Mouse (Mus musculus) gastrocnemius, adult 2 months (tissue): ENCODE results near the gene Acad12. TPM values are rescaled to one million over a fixed set of nuclear protein-coding genes. Genes with fewer than 3 reads are reported as not detected.
A peak's percentile ranks its signal among the peaks of the same experiment; 100 is the strongest.
"Not testable (repeated sequence)": the region's sequence is repeated elsewhere in the genome, so short reads cannot be mapped to it uniquely, and the experiment has no call there.

Experiments
- DNase-seq: peaks from one replicate; pipeline ENCODE4 v3.0.0; 2022
- H3K27ac ChIP-seq: fragments of 200-600 bp; 2 replicates; pipeline ENCODE4 v1.8.1; 2022; ENCODE audit warnings: mild to moderate bottlenecking
- H3K4me3 ChIP-seq: fragments of 200-600 bp; 2 replicates; pipeline ENCODE4 v1.8.1; 2022; ENCODE audit warnings: mild to moderate bottlenecking, moderate library complexity
- CTCF ChIP-seq: fragments of 200-600 bp; IDR thresholded peaks from 2 replicates; pipeline ENCODE4 v1.8.1; 2022; ENCODE audit warnings: antibody characterized with exemption, mild to moderate bottlenecking, moderate library complexity
- intact Hi-C: fragments of 180-260 bp; cut with DNase I; formaldehyde crosslinking; loops from one replicate; pipeline ENCODE4 v1.15.1; 2025
- total RNA-seq, 2 experiments: library from RNA; stranded (reverse); gene quantifications; 2 replicates each; pipeline ENCODE4 v1.2.3; 2021

Acad12 gene
- total RNA-seq, 2 experiments from 2014 or later = 23.3 to 34.5 TPM

GRCm38 (mm10) chr5:121649134-121649533, 30.4 kb upstream of the Acad12 start:
- intact Hi-C loops = no loop called here
- DNase-seq = no peak

GRCm38 (mm10) chr5:121639601-121640000, 20.9 kb upstream of the Acad12 start:
- no peak for TF ChIP-seq CTCF
- no peak for DNase-seq
- Histone ChIP-seq H3K4me3 (no peak overlapping the region), H3K27ac (no peak overlapping the region)
- intact Hi-C loops = no loop called here

More at GRCm38 (mm10) chr5:121649134-121649533, 30.4 kb upstream of the Acad12 start:
- Histone ChIP-seq H3K27ac (no peak overlapping the region), H3K4me3 (no peak overlapping the region)
- TF ChIP-seq CTCF = no peak

- no peak for DNase-seq
- intact Hi-C loops = no loop called here
- no peak overlapping the region for H3K4me3 ChIP-seq
- no peak overlapping the region for H3K27ac ChIP-seq
- no peak for TF ChIP-seq CTCF
Observed at GRCm38 (mm10) chr5:121637296-121637695, 18.6 kb upstream of the Acad12 start.

- no peak for DNase-seq
- TF ChIP-seq CTCF = no peak
- Histone ChIP-seq H3K27ac (no peak overlapping the region), H3K4me3 (no peak overlapping the region)
- intact Hi-C loops = no loop called here
Observed at GRCm38 (mm10) chr5:121634668-121635067, 15.9 kb upstream of the Acad12 start.

- no peak for TF ChIP-seq CTCF
Observed at GRCm38 (mm10) chr5:121632804-121633203, 14.1 kb upstream of the Acad12 start.

GRCm38 (mm10) chr5:121631106-121631647, 12.4 kb upstream of the Acad12 start:
- H3K27ac ChIP-seq, H3K4me3 ChIP-seq, intact Hi-C loops, DNase-seq: not testable (repeated sequence)
- peak; percentile 19; the same call in 1 of the 2 replicates for TF ChIP-seq CTCF

More at GRCm38 (mm10) chr5:121632804-121633203, 14.1 kb upstream of the Acad12 start:
- Histone ChIP-seq H3K4me3 (no peak overlapping the region), H3K27ac (no peak overlapping the region)
- intact Hi-C loops = no loop called here
- no peak for DNase-seq

GRCm38 (mm10) chr5:121627871-121628270, 9.1 kb upstream of the Acad12 start:
- intact Hi-C loops = loop anchor here (2.0 kb wide), 1 partner anchor 215 kb away; no protein-coding TSS in a partner anchor
- TF ChIP-seq CTCF = peak; percentile 93; the same call in 1 of the 2 replicates
- peak; percentile 85 for DNase-seq
- H3K4me3 ChIP-seq = no peak overlapping the region
- no peak overlapping the region for H3K27ac ChIP-seq

GRCm38 (mm10) chr5:121623241-121623640, 4.5 kb upstream of the Acad12 start:
- DNase-seq = no peak
- Histone ChIP-seq H3K4me3 (no peak overlapping the region), H3K27ac (no peak overlapping the region)
- intact Hi-C loops = no loop called here
- no peak for TF ChIP-seq CTCF

GRCm38 (mm10) chr5:121621102-121621501, 2.4 kb upstream of the Acad12 start:
- intact Hi-C loops = no loop called here

GRCm38 (mm10) chr5:121614921-121615320, 3.8 kb downstream of the Acad12 start:
- intact Hi-C loops = not testable (repeated sequence)
- H3K27ac ChIP-seq = 0 out of 2 replicates have a peak overlapping the region, but pooled peaks have one; percentile 24

More at GRCm38 (mm10) chr5:121621102-121621501, 2.4 kb upstream of the Acad12 start:
- TF ChIP-seq CTCF = no peak
- Histone ChIP-seq H3K4me3 (no peak overlapping the region), H3K27ac (no peak overlapping the region)
- DNase-seq = no peak

GRCm38 (mm10) chr5:121612036-121612435, 6.7 kb downstream of the Acad12 start:
- no peak for TF ChIP-seq CTCF
- peak overlapping the region; percentile 20 for H3K27ac ChIP-seq
- DNase-seq = no peak
- no peak overlapping the region for H3K4me3 ChIP-seq
- intact Hi-C loops = no loop called here

More at GRCm38 (mm10) chr5:121614921-121615320, 3.8 kb downstream of the Acad12 start:
- H3K4me3 ChIP-seq, DNase-seq: not testable (repeated sequence)

- DNase-seq, H3K4me3 ChIP-seq, intact Hi-C loops, H3K27ac ChIP-seq: not testable (repeated sequence)
Observed at GRCm38 (mm10) chr5:121609556-121610135, 9.1 kb downstream of the Acad12 start.

GRCm38 (mm10) chr5:121606151-121606550, 12.6 kb downstream of the Acad12 start:
- Histone ChIP-seq H3K4me3 (no peak overlapping the region), H3K27ac (peak overlapping the region; percentile 35; the same call in 1 of the 2 replicates)
- DNase-seq = peak; percentile 86
- intact Hi-C loops = no loop called here
- TF ChIP-seq CTCF = peak; percentile 90

GRCm38 (mm10) chr5:121603815-121604214, 14.9 kb downstream of the Acad12 start:
- not testable (repeated sequence) for DNase-seq, H3K27ac ChIP-seq, H3K4me3 ChIP-seq
- intact Hi-C loops = loop anchor here (2.0 to 5.0 kb wide), 2 partner anchors 19 to 57 kb away; partner anchors contain the start of genes Adam1a, Gm42878 and Mapkapk5
